Mouse (Mus musculus): ENCODE measurements at regions not wholly inside any gene's neighbourhood (a gene's known extent, or its start where the extent isn't known, plus 50 kb on each side); places are given as distances from the start of the nearest gene placed in this dataset.

- no peak overlapping the region for H3K27ac ChIP-seq (ENCODE audit: low read length)
- H3K27me3 ChIP-seq (replicated peaks; ENCODE audit: control insufficient read depth, insufficient read depth, low read length) = no peaks in the 10 kb centered on the region
- no peaks in the 10 kb centered on the region for H3K4me1 ChIP-seq (ENCODE audit: control insufficient read depth, insufficient read depth, low read length)
- no peaks in the 10 kb centered on the region for H3K9me3 ChIP-seq (ENCODE audit: control insufficient read depth, low read length)
- H3K36me3 ChIP-seq (ENCODE audit: control insufficient read depth, insufficient read depth, low read length) = no peaks in the 10 kb centered on the region
- 83% methylated on average over 2 of the region's 2 CpGs for WGBS
- H3K9ac ChIP-seq (ENCODE audit: low read depth, low read length) = no peak overlapping the region
- no peak overlapping the region for H3K4me3 ChIP-seq (ENCODE audit: low read length)
- ATAC-seq = no peak
- no peak overlapping the region for H3K4me2 ChIP-seq (ENCODE audit: low read depth, low read length)
These were observed 570.2 kb upstream of the Robo1 start for GRCm38 (mm10) chr16:71737941-71738340.

GRCm38 (mm10) chr16:71739104-71739503 is 569.0 kb upstream of the Robo1 start:
- ATAC-seq = no peak
- H3K27me3 ChIP-seq (replicated peaks; ENCODE audit: control insufficient read depth, insufficient read depth, low read length) = no peaks in the 10 kb centered on the region
- H3K27ac ChIP-seq (ENCODE audit: low read length) = no peak overlapping the region
- H3K4me1 ChIP-seq (ENCODE audit: control insufficient read depth, insufficient read depth, low read length) = no peaks in the 10 kb centered on the region
- H3K4me3 ChIP-seq (ENCODE audit: low read length) = no peak overlapping the region
- H3K36me3 ChIP-seq (ENCODE audit: control insufficient read depth, insufficient read depth, low read length) = no peaks in the 10 kb centered on the region
- H3K9me3 ChIP-seq (ENCODE audit: control insufficient read depth, low read length) = no peaks in the 10 kb centered on the region
- no peak overlapping the region for H3K4me2 ChIP-seq (ENCODE audit: low read depth, low read length)
- no peak overlapping the region for H3K9ac ChIP-seq (ENCODE audit: low read depth, low read length)
- WGBS = 84% methylated on average over 5 of the region's 5 CpGs

GRCm38 (mm10) chr16:71780945-71781344 is 527.2 kb upstream of the Robo1 start:
- ATAC-seq = no peak
- Histone ChIP-seq H3K4me2 (ENCODE audit: low read depth, low read length) (no peak overlapping the region), H3K27ac (ENCODE audit: low read length) (no peak overlapping the region), H3K27me3 (replicated peaks; ENCODE audit: control insufficient read depth, insufficient read depth, low read length) (no peaks in the 10 kb centered on the region), H3K4me3 (ENCODE audit: low read length) (no peak overlapping the region), H3K9me3 (ENCODE audit: control insufficient read depth, low read length) (no peaks in the 10 kb centered on the region), H3K9ac (ENCODE audit: low read depth, low read length) (no peak overlapping the region), H3K4me1 (ENCODE audit: control insufficient read depth, insufficient read depth, low read length) (no peaks in the 10 kb centered on the region), H3K36me3 (ENCODE audit: control insufficient read depth, insufficient read depth, low read length) (no peaks in the 10 kb centered on the region)

- 78% methylated on average over 5 of the region's 5 CpGs for WGBS
- Histone ChIP-seq H3K9me3 (ENCODE audit: control insufficient read depth, low read length) (no peaks in the 10 kb centered on the region), H3K4me3 (ENCODE audit: low read length) (no peak overlapping the region), H3K27me3 (replicated peaks; ENCODE audit: control insufficient read depth, insufficient read depth, low read length) (no peaks in the 10 kb centered on the region), H3K36me3 (ENCODE audit: control insufficient read depth, insufficient read depth, low read length) (no peaks in the 10 kb centered on the region), H3K27ac (ENCODE audit: low read length) (no peak overlapping the region), H3K9ac (ENCODE audit: low read depth, low read length) (no peak overlapping the region), H3K4me2 (ENCODE audit: low read depth, low read length) (no peak overlapping the region), H3K4me1 (ENCODE audit: control insufficient read depth, insufficient read depth, low read length) (no peaks in the 10 kb centered on the region)
- ATAC-seq = no peak
These were observed 495.3 kb upstream of the Robo1 start for GRCm38 (mm10) chr16:71812840-71813239.

GRCm38 (mm10) chr16:71835325-71835724 is 472.8 kb upstream of the Robo1 start:
- Histone ChIP-seq H3K36me3 (ENCODE audit: control insufficient read depth, insufficient read depth, low read length) (no peaks in the 10 kb centered on the region), H3K27me3 (replicated peaks; ENCODE audit: control insufficient read depth, insufficient read depth, low read length) (no peaks in the 10 kb centered on the region), H3K9me3 (ENCODE audit: control insufficient read depth, low read length) (no peaks in the 10 kb centered on the region), H3K9ac (ENCODE audit: low read depth, low read length) (no peak overlapping the region), H3K27ac (ENCODE audit: low read length) (no peak overlapping the region), H3K4me2 (ENCODE audit: low read depth, low read length) (no peak overlapping the region), H3K4me1 (ENCODE audit: control insufficient read depth, insufficient read depth, low read length) (no peaks in the 10 kb centered on the region), H3K4me3 (ENCODE audit: low read length) (no peak overlapping the region)
- 91% methylated on average over 2 of the region's 2 CpGs for WGBS
- ATAC-seq = no peak

GRCm38 (mm10) chr16:71850097-71850496 is 458.0 kb upstream of the Robo1 start:
- Histone ChIP-seq H3K27ac (ENCODE audit: low read length) (no peak overlapping the region), H3K36me3 (ENCODE audit: control insufficient read depth, insufficient read depth, low read length) (no peaks in the 10 kb centered on the region), H3K9me3 (ENCODE audit: control insufficient read depth, low read length) (no peaks in the 10 kb centered on the region), H3K4me3 (ENCODE audit: low read length) (no peak overlapping the region), H3K9ac (ENCODE audit: low read depth, low read length) (no peak overlapping the region), H3K27me3 (replicated peaks; ENCODE audit: control insufficient read depth, insufficient read depth, low read length) (no peaks in the 10 kb centered on the region), H3K4me1 (ENCODE audit: control insufficient read depth, insufficient read depth, low read length) (no peaks in the 10 kb centered on the region), H3K4me2 (ENCODE audit: low read depth, low read length) (no peak overlapping the region)
- ATAC-seq = no peak
- 86% methylated on average over 3 of the region's 3 CpGs for WGBS

GRCm38 (mm10) chr16:71851590-71852190 is 456.4 kb upstream of the Robo1 start:
- Histone ChIP-seq H3K4me2 (ENCODE audit: low read depth, low read length) (no peak overlapping the region), H3K4me1 (ENCODE audit: control insufficient read depth, insufficient read depth, low read length) (no peaks in the 10 kb centered on the region), H3K9ac (ENCODE audit: low read depth, low read length) (no peak overlapping the region), H3K27me3 (replicated peaks; ENCODE audit: control insufficient read depth, insufficient read depth, low read length) (no peaks in the 10 kb centered on the region), H3K4me3 (ENCODE audit: low read length) (no peak overlapping the region), H3K36me3 (ENCODE audit: control insufficient read depth, insufficient read depth, low read length) (no peaks in the 10 kb centered on the region), H3K9me3 (ENCODE audit: control insufficient read depth, low read length) (no peaks in the 10 kb centered on the region), H3K27ac (ENCODE audit: low read length) (no peak overlapping the region)
- no peak for ATAC-seq
- 50% methylated on average over 3 of the region's 3 CpGs for WGBS

- no peaks in the 10 kb centered on the region for H3K4me1 ChIP-seq (ENCODE audit: control insufficient read depth, insufficient read depth, low read length)
- no peak overlapping the region for H3K9ac ChIP-seq (ENCODE audit: low read depth, low read length)
- no peaks in the 10 kb centered on the region for H3K36me3 ChIP-seq (ENCODE audit: control insufficient read depth, insufficient read depth, low read length)
- no peak for ATAC-seq
- H3K9me3 ChIP-seq (ENCODE audit: control insufficient read depth, low read length) = no peaks in the 10 kb centered on the region
- H3K4me2 ChIP-seq (ENCODE audit: low read depth, low read length) = no peak overlapping the region
- no peaks in the 10 kb centered on the region for H3K27me3 ChIP-seq (replicated peaks; ENCODE audit: control insufficient read depth, insufficient read depth, low read length)
- H3K4me3 ChIP-seq (ENCODE audit: low read length) = no peak overlapping the region
- H3K27ac ChIP-seq (ENCODE audit: low read length) = no peak overlapping the region
These were observed 450.2 kb upstream of the Robo1 start for GRCm38 (mm10) chr16:71857877-71858276.

GRCm38 (mm10) chr16:71860205-71860604 is 447.9 kb upstream of the Robo1 start:
- Histone ChIP-seq H3K4me2 (ENCODE audit: low read depth, low read length) (no peak overlapping the region), H3K36me3 (ENCODE audit: control insufficient read depth, insufficient read depth, low read length) (no peaks in the 10 kb centered on the region), H3K4me1 (ENCODE audit: control insufficient read depth, insufficient read depth, low read length) (no peaks in the 10 kb centered on the region), H3K27me3 (replicated peaks; ENCODE audit: control insufficient read depth, insufficient read depth, low read length) (no peaks in the 10 kb centered on the region), H3K9me3 (ENCODE audit: control insufficient read depth, low read length) (no peaks in the 10 kb centered on the region), H3K27ac (ENCODE audit: low read length) (no peak overlapping the region), H3K9ac (ENCODE audit: low read depth, low read length) (no peak overlapping the region), H3K4me3 (ENCODE audit: low read length) (no peak overlapping the region)
- WGBS = 89% methylated on average over 2 of the region's 2 CpGs
- no peak for ATAC-seq

- ATAC-seq = no peak
- H3K27me3 ChIP-seq (replicated peaks; ENCODE audit: control insufficient read depth, insufficient read depth, low read length) = no peaks in the 10 kb centered on the region
- no peaks in the 10 kb centered on the region for H3K36me3 ChIP-seq (ENCODE audit: control insufficient read depth, insufficient read depth, low read length)
- no peak overlapping the region for H3K4me2 ChIP-seq (ENCODE audit: low read depth, low read length)
- H3K9ac ChIP-seq (ENCODE audit: low read depth, low read length) = no peak overlapping the region
- H3K27ac ChIP-seq (ENCODE audit: low read length) = no peak overlapping the region
- WGBS = 86% methylated on average over 4 of the region's 4 CpGs
- H3K4me3 ChIP-seq (ENCODE audit: low read length) = no peak overlapping the region
- no peaks in the 10 kb centered on the region for H3K9me3 ChIP-seq (ENCODE audit: control insufficient read depth, low read length)
- H3K4me1 ChIP-seq (ENCODE audit: control insufficient read depth, insufficient read depth, low read length) = no peaks in the 10 kb centered on the region
These were observed 422.4 kb upstream of the Robo1 start for GRCm38 (mm10) chr16:71885701-71886100.
